Mouse (Mus musculus) inflammation-experienced regulatory T-cells, adult 6 months (primary cell): ENCODE measurements around the gene Dynll2. TPM values are rescaled to one million over a fixed set of nuclear protein-coding genes. Genes with fewer than 3 reads are reported as not detected.
A peak's percentile ranks its signal among the peaks of the same experiment; 100 is the strongest.
"Not testable (repeated sequence)": the region's sequence is repeated elsewhere in the genome, so short reads cannot be mapped to it uniquely, and the experiment has no call there.

ENCODE experiments used
- ATAC-seq: one replicate; pipeline ENCODE4 v1.8.0; 2017
- polyA plus RNA-seq, 3 experiments: library from polyadenylated mRNA; unstranded; fragments of 100-300 nt; shearing (Covaris generic); gene quantifications; one replicate each; pipeline ENCODE4 v1.2.1; 2017

The Dynll2 gene
- polyA plus RNA-seq, 3 experiments from 2014 or later: 1.7 to 7.1 (median 3.9) TPM

DNA sequence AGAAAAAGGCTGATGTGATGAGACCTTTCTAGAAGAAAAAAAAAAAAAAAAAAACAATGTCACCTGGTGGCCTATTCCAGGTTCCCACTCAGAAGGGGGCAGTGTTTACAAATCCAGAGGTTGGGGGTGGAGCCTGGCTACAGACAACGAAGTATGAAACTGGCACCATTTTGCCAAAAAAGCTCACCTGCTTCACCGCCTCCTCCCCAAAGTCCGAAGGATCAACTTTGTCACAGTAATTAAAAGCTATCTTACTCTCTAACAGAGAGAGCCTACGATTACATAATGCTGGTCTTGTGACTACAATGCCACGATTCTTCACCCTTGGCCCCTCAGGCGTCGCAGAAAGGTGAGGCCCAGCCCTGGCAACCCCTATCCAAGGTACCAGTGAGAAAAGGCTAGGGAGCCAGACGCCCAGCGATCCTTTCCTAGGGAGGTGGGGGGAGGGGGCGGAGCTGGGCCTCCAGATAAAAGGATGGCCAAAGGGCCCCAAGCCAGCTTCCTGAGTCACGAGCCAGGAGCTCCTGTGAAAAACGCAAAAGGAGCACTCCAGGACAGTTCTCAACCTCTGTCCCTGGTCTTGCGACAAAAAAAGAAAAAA, 1.1 kb downstream of the Dynll2 start:
- ATAC-seq: no peak

DNA sequence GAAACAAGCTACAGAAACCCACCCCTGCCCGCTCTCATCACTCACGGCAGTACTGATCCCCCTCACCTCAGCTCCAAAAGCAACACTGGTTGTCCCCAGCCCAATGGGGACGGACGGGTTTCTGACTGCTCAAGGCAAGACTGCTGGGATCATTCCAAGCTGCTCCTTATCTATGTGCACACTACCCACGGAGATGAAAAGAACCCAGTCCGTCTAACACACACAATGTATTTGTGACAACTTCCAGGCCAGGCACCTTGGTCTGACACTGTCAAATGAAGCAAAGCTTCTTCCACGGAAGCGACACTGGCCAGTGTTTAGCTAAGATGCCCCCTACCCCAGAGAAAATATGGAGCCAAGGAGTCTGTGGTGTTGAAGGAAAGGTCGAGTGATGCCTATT, 1.7 kb downstream of the Dynll2 start:
- no peak for ATAC-seq

DNA sequence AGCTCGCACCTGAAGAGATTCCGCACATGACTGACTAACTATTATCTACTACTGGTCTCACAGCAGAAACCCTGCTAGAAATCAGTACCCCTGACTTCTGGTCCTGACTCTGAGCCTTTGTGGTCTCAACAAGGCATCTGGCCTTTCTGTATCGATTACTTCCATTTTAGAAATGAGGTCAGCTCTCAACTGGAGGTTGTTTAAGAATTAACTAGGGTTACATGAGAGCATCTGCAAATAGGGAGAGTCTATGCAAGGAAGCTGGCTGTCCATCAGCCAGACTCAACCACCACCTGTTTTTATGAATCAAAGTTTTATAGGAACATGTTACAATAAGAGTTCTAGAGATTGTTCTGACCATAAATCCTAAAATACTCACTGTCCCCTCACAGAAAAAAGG, 2.8 kb downstream of the Dynll2 start:
- ATAC-seq: no peak

DNA sequence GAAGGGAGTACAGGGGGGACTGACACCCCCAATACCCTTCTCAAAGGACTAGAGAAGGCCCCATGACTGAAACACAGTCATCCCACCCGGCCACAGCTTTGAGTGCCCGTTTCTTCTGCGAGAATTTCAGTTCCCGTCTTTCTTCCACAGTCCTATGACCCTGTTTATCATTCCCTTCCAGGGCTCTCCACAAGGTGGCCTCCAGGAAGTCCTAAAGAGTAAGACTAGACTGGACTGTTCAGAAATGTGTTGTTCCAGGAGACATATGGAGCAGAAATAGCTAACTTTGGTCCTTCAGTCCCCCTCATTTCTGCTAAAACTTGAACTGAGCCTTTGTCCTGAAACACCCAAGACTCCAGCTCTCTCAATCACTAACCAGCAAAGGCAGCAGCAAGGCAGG, 8.4 kb downstream of the Dynll2 start:
- ATAC-seq: no peak

DNA sequence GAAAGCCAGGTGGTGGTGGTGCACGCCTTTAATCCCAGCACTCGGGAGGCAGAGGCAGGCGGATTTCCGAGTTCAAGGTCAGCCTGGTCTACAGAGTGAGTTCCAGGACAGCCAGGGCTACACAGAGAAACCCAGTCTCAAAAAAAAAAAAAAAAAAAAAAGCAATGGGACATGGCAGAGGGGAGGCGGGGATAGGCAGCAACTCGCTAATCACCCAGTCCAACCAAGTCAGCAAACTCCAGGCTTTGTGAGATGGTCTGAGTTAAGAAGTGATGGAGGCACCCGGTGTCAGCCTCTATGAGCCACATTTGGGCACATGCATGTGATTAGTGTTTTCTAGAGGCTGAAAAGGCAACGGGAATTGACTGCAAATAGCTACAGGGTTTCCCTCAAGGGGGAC, 10.3 kb downstream of the Dynll2 start:
- not testable (repeated sequence) for ATAC-seq

- ATAC-seq: peak; percentile 64
Measured at GRCm38 (mm10) chr11:87974477-87975181, 12.7 kb downstream of the Dynll2 start.

GRCm38 (mm10) chr11:87973559-87974305, 13.6 kb downstream of the Dynll2 start:
- no peak for ATAC-seq

- ATAC-seq: no peak
Measured at GRCm38 (mm10) chr11:87972829-87973228, 14.5 kb downstream of the Dynll2 start.

GRCm38 (mm10) chr11:87968356-87969122, 18.8 kb downstream of the Dynll2 start:
- no peak for ATAC-seq

DNA sequence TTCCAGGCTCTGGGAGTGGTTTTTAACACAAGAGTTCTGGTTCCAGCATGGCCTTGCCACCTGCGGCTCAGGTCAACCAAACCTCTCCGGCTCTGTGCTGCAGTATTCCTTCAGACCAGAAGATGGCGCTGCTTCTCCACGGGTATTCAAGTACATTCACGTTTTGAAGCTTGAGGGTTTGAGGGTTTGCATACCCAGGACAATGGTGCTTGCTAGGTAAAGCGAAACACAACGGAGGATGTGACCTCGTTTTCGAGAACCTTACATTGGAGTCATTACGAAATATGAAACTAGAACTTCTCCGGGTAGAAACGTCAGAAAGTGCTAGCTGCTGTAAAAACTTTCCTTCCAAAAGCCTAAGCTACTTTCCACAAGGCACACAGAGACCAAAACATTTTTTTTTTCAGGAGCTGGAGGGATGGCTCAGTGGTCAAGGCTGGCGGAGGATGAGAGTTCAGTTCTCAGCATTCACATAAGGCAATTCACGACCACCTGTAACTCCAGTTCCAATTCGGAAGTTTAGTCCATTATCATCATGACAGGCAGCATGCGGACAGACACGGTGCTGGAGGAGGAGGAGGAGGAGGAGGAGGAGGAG, 19.5 kb downstream of the Dynll2 start:
- peak; percentile 80 for ATAC-seq

DNA sequence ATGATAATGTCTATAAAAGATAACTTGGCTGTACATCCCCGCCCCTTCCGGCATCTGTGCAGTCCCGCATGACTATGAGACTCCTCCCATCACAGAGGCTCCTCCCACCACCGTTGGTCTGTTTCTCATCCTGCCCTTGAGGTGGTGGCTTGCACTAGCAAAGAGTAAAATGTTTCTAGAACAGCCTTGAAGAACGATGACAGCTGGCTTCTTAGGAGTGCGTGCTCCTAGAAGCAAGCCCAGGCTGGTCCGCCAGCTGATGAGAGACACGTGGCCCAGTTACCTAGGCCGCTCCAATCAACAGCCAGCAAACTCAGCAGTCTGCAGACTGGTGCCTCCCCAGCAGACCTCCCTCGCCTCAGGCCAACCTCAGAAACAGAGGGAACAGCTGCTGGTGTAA, 21.1 kb downstream of the Dynll2 start:
- peak; percentile 56 for ATAC-seq

DNA sequence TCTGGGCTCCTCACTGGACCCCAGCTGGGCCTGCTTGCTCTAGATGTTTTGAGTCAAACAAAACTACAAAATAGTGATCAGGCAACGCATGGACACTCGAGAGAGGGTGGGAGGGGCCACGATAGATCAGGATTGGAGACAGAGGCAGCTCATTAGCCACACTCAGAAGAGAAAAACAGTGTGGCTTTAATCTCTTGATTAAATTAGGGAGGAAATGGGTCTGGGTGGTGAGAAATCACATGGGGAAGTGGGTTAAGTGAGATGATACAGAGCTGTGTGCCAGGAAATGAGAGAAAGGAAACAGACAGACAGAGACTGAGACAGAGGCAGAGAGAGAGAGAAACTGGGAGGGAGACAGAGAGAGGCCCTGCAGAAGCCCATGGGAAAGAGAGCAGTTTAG, 22.0 kb downstream of the Dynll2 start:
- ATAC-seq: peak; percentile 67

- no peak for ATAC-seq
Measured at GRCm38 (mm10) chr11:87957066-87957465, 30.3 kb downstream of the Dynll2 start.

DNA sequence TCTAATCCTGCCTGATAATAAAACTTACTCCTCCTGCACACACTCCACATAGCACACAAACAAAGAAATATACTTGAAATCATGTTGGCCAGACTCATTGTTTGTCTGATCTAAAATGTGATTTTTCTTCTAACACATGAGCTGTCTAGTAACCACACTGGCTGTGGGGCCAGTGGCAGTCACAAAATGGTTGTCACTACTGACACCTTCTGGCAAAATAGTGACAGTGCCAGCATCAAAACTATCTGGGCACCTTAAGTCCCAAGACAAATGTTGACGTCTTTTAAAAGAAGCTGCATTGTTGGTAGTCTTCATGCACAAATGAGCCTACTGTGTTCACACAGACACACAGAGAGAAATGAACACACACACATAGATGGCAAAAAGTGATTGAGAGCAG, 32.2 kb downstream of the Dynll2 start:
- ATAC-seq: no peak

- ATAC-seq: no peak
Measured at GRCm38 (mm10) chr11:87949990-87950389, 37.3 kb downstream of the Dynll2 start.

DNA sequence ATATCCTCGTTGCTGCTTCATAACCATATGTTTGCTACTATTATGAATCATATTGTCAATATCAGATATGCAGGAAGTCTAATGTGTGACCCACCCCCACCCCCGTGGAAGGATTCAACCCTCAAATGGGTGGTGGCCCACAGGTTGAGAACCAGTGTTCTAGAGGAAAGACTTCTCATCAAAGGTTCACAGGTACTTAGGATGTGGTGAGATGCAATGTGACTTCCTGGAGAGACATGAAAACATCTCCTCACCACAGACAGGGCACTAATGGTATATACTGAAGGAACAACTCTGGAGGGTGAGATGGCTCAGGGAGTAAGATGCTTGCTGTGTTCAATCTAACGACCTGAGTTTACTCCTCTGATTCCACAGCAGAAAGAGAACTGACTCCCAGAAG, 51.9 kb downstream of the Dynll2 start:
- ATAC-seq: peak; percentile 95

GRCm38 (mm10) chr11:87933731-87934130, 53.6 kb downstream of the Dynll2 start:
- no peak for ATAC-seq

- no peak for ATAC-seq
Measured at GRCm38 (mm10) chr11:87930348-87930747, 57.0 kb downstream of the Dynll2 start.
